Mouse (Mus musculus): Measurements from ENCODE around the gene Ramp1. TPM values are rescaled to one million over a fixed set of nuclear protein-coding genes. Genes with fewer than 3 reads are reported as not detected.
A peak's percentile ranks its signal among the peaks of the same experiment; 100 is the strongest.

Ramp1 gene
- polyA plus RNA-seq, 1 experiment from 2014 or later = 16.5 TPM

DNA sequence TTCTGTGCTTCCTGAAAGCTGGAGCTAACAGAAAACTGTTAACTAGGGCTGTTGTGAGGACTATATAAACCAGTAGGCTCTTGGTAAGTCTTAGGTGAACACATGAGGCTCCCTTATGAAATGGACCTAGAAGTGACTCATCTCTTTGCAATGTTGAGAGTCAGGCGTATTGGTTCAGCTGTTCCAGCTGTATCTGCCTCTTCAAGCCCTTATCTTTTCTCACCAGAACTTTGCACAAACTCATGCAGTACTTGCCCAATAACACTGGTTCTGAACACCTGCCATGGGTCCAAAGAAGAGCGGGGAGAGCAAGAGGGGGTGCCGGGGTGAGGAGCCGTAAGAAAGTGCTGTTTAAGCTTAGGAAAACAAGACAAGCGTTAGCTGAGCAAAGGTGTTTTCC lies 68.6 kb downstream of the Ramp1 start:
- ATAC-seq = peak; percentile 53
- Histone ChIP-seq H3K4me1 (replicated peaks; ENCODE audit: control insufficient read depth, insufficient read depth, low read length) (peaks cover 14% of the 10 kb centered on the region), H3K9me3 (ENCODE audit: control insufficient read depth) (no peaks in the 10 kb centered on the region), H3K36me3 (ENCODE audit: control insufficient read depth, insufficient read depth) (no peaks in the 10 kb centered on the region), H3K4me3 (ENCODE audit: low read depth, low read length) (no peak overlapping the region), H3K27me3 (replicated peaks; ENCODE audit: control insufficient read depth, insufficient read depth, low read length) (no peaks in the 10 kb centered on the region), H3K9ac (ENCODE audit: low read depth, low read length) (no peak overlapping the region), H3K27ac (ENCODE audit: low read depth, low read length) (peak overlapping the region; percentile 54), H3K4me2 (replicated peaks; ENCODE audit: low read depth) (no peak overlapping the region)
- WGBS = 50% methylated on average over 5 of the region's 5 CpGs
- TF ChIP-seq CTCF (IDR thresholded peaks at IDR 0.05; ENCODE audit: low read depth) = no peak

DNA sequence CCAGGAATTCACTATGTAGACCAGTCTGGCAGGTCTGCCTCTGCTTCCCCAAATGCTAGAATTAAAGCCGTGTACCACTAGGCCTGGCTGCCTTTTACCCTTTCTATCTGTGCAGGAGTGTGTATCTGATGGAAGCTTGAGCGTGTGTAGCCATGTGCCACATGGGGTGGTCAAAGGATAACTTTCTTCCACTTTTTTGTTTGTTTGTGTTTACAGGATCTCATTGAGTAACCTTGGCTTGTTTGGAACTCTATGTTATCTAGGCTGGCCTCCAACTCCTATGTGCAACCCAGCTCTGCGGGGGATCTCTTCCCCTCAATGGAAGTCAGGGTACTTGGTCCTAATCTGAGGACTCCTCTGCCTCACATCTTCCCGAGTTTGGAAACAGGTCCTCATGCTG lies 69.3 kb downstream of the Ramp1 start:
- H3K9ac ChIP-seq (ENCODE audit: low read depth, low read length) = 0 out of 2 replicates have a peak overlapping the region, but pooled peaks have one; percentile 48
- WGBS = 49% methylated on average over 4 of the region's 4 CpGs
- H3K4me2 ChIP-seq (replicated peaks; ENCODE audit: low read depth) = peak overlapping the region; percentile 76; the same call in 1 of the 2 replicates
- no peak overlapping the region for H3K4me3 ChIP-seq (ENCODE audit: low read depth, low read length)
- no peaks in the 10 kb centered on the region for H3K27me3 ChIP-seq (replicated peaks; ENCODE audit: control insufficient read depth, insufficient read depth, low read length)
- no peak for TF ChIP-seq CTCF (IDR thresholded peaks at IDR 0.05; ENCODE audit: low read depth)
- H3K27ac ChIP-seq (ENCODE audit: low read depth, low read length) = 0 out of 2 replicates have a peak overlapping the region, but pooled peaks have one; percentile 54
- peaks cover 14% of the 10 kb centered on the region for H3K4me1 ChIP-seq (replicated peaks; ENCODE audit: control insufficient read depth, insufficient read depth, low read length)
- H3K36me3 ChIP-seq (ENCODE audit: control insufficient read depth, insufficient read depth) = no peaks in the 10 kb centered on the region
- no peaks in the 10 kb centered on the region for H3K9me3 ChIP-seq (ENCODE audit: control insufficient read depth)
- no peak for ATAC-seq

DNA sequence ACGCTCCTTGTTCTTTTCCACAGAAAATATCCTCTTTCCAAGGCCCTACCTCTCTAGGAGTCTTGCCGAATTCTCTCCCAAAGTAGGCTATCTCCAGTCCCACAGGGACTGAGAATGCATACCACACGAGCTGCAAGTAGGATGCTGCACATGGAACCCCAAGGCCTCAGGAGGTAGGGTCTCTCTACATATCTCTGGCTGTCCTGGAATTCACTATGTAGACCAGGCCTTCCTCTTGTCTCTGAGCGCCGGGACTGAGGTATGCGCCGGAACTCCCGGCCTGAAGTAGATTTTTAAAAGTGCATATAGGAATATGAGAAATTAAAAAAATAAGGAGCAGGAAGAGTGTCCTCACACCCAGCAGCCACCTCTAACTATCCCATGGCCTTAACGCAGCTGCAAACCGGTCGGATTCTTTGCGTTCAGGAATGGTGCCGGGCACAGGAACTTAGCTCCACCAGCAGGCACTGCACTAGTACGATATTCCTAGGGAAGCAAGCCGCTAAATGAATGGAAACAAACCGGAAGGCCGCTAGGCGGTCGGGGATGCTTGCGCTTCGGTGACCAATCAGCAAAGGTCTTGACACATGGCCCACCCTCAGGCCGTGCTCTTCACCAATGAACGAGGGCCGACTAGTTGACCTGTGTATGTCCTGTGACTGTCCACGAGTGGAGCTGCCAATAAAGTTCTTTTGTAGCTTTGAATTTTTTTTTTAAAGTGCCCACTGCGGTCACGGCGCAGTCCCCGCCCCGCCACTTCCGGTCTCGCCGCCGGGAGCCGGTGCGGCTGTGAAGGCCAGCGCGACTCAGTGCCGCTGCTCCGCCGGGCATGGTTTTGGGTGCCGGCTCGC lies 70.2 kb downstream of the Ramp1 start, which contains the start of gene Ube2f:
Gene Ube2f, plus strand, starts transcription at position 741 of the 851 bp plus-strand sequence.
- Histone ChIP-seq H3K9ac (ENCODE audit: low read depth, low read length) (peak within 1 kb of the TSS; percentile 95), H3K27ac (ENCODE audit: low read depth, low read length) (peak within 1 kb of the TSS; percentile 94), H3K4me1 (replicated peaks; ENCODE audit: control insufficient read depth, insufficient read depth, low read length) (peaks cover 14% of the 10 kb centered on the region), H3K36me3 (ENCODE audit: control insufficient read depth, insufficient read depth) (no peaks in the 10 kb centered on the region), H3K9me3 (ENCODE audit: control insufficient read depth) (no peaks in the 10 kb centered on the region), H3K4me2 (replicated peaks; ENCODE audit: low read depth) (peak within 1 kb of the TSS; percentile 86), H3K4me3 (ENCODE audit: low read depth, low read length) (peak within 1 kb of the TSS; percentile 87), H3K27me3 (replicated peaks; ENCODE audit: control insufficient read depth, insufficient read depth, low read length) (no peaks in the 10 kb centered on the region)
- TF ChIP-seq CTCF (IDR thresholded peaks at IDR 0.05; ENCODE audit: low read depth) = peak; percentile 69
- under 1% methylated on average over 43 of the region's 43 CpGs for WGBS
- ATAC-seq = peak; percentile 97

DNA sequence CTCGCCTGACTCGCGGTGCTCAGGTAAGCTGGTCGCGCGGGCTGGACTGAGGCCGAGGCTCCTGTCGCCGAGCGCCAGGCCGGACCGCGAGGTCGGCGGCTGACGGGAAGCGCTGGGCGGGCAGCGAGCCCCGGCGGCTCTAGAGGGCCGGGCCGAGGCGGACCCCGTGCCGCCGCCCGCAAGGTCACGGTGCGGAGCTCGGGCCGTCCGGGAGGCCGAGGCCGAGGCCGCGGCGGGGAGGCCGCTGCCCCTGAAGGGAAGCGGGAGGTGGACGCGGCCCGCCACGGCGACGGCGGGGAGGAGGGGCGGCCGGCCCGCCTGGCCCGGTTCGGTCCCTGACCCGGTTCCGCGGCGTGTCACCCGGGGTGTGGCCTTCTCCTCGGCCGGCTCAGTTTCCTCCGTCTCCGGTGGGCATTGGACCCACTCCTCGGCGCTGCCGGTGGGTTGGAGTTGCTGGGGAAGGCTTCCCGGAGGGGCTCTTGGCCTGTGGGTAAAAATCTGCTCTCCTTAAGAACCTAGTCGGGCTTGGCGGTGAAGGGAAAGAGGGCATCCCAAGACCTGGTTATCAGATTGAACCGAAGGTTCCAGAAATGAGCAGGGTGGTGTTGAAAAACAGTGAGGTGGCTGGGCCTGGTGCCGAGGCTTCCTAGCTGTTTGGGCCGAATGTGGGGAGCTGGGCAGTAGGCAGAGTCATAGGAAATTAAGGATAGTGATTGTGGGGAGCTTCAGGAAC lies 71.0 kb downstream of the Ramp1 start:
- H3K4me1 ChIP-seq (replicated peaks; ENCODE audit: control insufficient read depth, insufficient read depth, low read length) = peaks cover 14% of the 10 kb centered on the region
- no peaks in the 10 kb centered on the region for H3K9me3 ChIP-seq (ENCODE audit: control insufficient read depth)
- H3K4me3 ChIP-seq (ENCODE audit: low read depth, low read length) = peak overlapping the region; percentile 87
- TF ChIP-seq CTCF (IDR thresholded peaks at IDR 0.05; ENCODE audit: low read depth) = no peak
- peak overlapping the region; percentile 94 for H3K27ac ChIP-seq (ENCODE audit: low read depth, low read length)
- ATAC-seq = peak; percentile 49
- H3K27me3 ChIP-seq (replicated peaks; ENCODE audit: control insufficient read depth, insufficient read depth, low read length) = no peaks in the 10 kb centered on the region
- peak overlapping the region; percentile 86 for H3K4me2 ChIP-seq (replicated peaks; ENCODE audit: low read depth)
- WGBS = under 1% methylated on average over 55 of the region's 70 CpGs
- peak overlapping the region; percentile 95 for H3K9ac ChIP-seq (ENCODE audit: low read depth, low read length)
- H3K36me3 ChIP-seq (ENCODE audit: control insufficient read depth, insufficient read depth) = no peaks in the 10 kb centered on the region

DNA sequence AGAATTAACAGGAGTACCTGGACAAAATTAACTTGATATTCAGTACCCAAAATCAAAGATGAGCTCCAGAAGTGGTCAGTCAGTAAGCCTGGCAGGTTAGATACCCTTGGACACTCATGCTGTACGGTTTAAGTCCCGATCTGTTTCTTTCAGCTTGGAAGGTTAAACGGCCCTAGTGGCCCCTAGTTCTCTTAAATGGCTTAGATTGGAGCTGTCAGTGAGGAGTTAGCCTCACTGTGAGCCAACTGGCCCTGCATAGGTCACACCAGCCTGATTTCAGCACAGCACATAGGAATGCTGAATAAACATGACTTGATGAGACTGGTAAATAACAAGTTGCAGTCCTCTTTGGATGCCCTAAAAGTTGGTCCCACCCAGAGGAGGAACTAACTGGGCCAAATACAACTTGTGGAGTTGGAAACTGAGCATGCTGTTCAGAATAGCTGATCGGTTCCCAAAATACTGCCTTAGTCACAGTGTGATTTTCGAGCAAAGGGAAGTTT lies 71.6 kb downstream of the Ramp1 start:
- Histone ChIP-seq H3K27me3 (replicated peaks; ENCODE audit: control insufficient read depth, insufficient read depth, low read length) (no peaks in the 10 kb centered on the region), H3K36me3 (ENCODE audit: control insufficient read depth, insufficient read depth) (no peaks in the 10 kb centered on the region), H3K4me1 (replicated peaks; ENCODE audit: control insufficient read depth, insufficient read depth, low read length) (peaks cover 14% of the 10 kb centered on the region), H3K9me3 (ENCODE audit: control insufficient read depth) (no peaks in the 10 kb centered on the region), H3K4me3 (ENCODE audit: low read depth, low read length) (peak overlapping the region; percentile 87), H3K9ac (ENCODE audit: low read depth, low read length) (peak overlapping the region; percentile 95), H3K27ac (ENCODE audit: low read depth, low read length) (peak overlapping the region; percentile 94; the same call in 1 of the 2 replicates), H3K4me2 (replicated peaks; ENCODE audit: low read depth) (peak overlapping the region; percentile 86)
- TF ChIP-seq CTCF (IDR thresholded peaks at IDR 0.05; ENCODE audit: low read depth) = no peak
- ATAC-seq = no peak
- WGBS = 40% methylated on average over 5 of the region's 5 CpGs

DNA sequence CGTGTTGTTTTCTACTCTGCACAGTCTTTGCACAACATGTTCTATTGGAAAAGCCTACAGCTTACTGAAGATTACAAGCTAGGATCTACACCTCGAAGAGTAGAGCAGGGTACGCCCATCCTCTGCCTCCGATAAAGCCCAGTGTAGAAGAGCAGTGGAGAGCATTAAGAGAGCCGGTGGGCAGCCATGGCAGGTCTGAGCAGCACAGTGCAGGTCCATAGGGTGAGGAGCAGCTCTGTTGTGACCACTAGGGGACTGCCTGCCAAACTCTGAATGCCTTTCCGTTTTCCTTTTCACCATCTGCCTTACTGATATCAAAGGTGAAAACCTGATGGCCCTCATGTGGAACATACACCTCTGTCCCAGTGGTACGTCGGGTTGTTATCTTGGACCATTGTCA lies 72.3 kb downstream of the Ramp1 start:
- no peak overlapping the region for H3K4me3 ChIP-seq (ENCODE audit: low read depth, low read length)

More for the DNA sequence above, 72.3 kb downstream of the Ramp1 start:
- H3K9me3 ChIP-seq (ENCODE audit: control insufficient read depth) = no peaks in the 10 kb centered on the region
- peaks cover 14% of the 10 kb centered on the region for H3K4me1 ChIP-seq (replicated peaks; ENCODE audit: control insufficient read depth, insufficient read depth, low read length)
- no peak for ATAC-seq
- WGBS = 48% methylated on average over 8 of the region's 8 CpGs
- H3K36me3 ChIP-seq (ENCODE audit: control insufficient read depth, insufficient read depth) = no peaks in the 10 kb centered on the region
- peak; percentile 76 for TF ChIP-seq CTCF (IDR thresholded peaks at IDR 0.05; ENCODE audit: low read depth)
- peak overlapping the region; percentile 86 for H3K4me2 ChIP-seq (replicated peaks; ENCODE audit: low read depth)
- H3K27ac ChIP-seq (ENCODE audit: low read depth, low read length) = no peak overlapping the region
- H3K9ac ChIP-seq (ENCODE audit: low read depth, low read length) = no peak overlapping the region
- H3K27me3 ChIP-seq (replicated peaks; ENCODE audit: control insufficient read depth, insufficient read depth, low read length) = no peaks in the 10 kb centered on the region

All from intestine, postnatal 0 days (tissue).